Mouse (Mus musculus) thymus, postnatal 0 days (tissue): ENCODE data around the gene Tox3. TPM values are rescaled to one million over a fixed set of nuclear protein-coding genes. Genes with fewer than 3 reads are reported as not detected.

ENCODE experiments used
- DNase-seq: peaks from one replicate; pipeline ENCODE4 v3.0.0-alpha.2; 2015; ENCODE audit warnings: low spot score
- polyA plus RNA-seq: library from polyadenylated mRNA; unstranded; fragments of >200 nt; fragmentation: Nextera tagmentation; extraction: Ambion mirVana; gene quantifications from 2 replicates; pipeline ENCODE4 v1.2.1, GENCODE M21; 2015

The Tox3 gene
- polyA plus RNA-seq, 1 experiment from 2014 or later: 3.1 TPM

DNA sequence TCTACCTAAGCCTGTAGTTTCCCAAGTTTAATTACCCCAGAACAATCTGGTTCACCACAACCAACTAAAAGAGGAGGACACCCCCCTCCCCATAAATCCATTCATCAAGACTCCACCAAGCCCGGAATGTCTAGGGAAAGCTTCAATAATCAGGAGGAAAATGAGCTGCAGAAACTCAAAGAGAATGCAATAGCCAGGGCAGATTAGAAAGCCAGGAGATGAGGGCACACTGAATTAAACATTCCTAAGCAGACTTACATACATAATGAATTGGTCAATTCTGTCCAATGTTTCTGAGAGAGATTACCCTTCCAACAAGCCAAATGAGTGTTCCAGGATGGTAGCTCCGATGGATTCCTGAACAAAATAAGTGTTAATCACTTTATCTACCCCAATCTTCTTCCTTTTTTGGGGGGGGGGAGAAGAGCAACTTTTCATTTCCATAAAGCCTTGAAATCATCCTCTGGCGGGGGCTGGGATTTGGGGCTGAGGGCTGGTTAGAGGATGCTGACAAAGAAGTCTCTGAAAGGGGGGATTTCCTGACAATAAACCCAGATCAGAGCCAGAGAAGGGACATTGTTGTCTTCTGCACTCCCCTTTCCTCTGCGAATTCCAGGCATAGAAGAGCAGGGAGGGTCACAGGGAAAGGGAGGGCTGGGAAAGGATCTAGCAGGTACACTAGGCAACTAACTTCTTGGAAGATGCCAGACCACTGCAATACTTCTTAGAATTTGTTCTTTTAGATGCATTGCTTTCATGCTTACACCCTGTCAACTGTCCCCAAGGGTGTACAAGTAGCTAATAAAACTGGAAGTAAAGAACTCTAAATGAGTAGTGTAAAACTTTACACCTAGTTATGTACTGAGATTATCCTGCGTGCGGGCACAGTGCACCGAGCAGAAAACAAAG lies 17.5 kb downstream of the Tox3 start:
- DNase-seq: no peak

DNA sequence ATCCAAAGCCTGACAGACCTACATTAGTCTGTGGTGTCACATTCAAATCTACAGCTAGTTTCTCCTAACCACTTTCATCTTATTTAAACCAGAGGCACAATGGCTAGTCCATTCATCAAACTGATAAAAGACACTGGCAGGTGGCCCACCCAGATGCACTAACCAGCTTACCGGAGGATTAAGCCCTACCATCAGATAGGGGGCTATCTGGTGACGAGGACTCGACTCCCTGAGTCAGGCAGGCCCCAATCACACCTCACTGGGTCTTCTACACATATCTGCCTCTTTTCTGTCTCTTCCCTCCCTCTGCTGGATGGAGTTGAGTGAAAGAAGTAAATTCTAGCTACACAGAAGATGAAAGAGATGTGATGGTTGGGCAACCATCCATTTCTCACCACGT lies 24.3 kb downstream of the Tox3 start:
- no peak for DNase-seq

GRCm38 (mm10) chr8:90322701-90323439 lies 25.3 kb downstream of the Tox3 start:
- no peak for DNase-seq

DNA sequence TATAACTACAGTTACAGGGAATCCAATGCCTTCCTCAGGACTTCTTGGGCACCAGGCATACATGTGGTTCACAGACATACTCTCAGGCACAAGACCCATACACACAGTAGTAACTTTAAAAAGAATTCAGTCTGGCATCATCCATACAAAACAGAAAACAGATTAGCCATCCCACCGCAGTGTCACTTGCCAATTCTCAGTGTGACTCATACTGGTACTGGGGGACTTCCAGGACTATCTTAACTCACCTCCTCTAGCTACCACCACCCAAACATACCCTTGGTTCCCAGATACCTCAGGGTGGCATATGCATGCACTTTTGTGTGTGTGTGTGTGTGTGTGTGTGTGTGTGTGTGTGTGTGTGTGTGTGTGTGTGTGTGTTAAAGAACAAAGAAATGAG lies 26.9 kb downstream of the Tox3 start:
- DNase-seq: no peak

DNA sequence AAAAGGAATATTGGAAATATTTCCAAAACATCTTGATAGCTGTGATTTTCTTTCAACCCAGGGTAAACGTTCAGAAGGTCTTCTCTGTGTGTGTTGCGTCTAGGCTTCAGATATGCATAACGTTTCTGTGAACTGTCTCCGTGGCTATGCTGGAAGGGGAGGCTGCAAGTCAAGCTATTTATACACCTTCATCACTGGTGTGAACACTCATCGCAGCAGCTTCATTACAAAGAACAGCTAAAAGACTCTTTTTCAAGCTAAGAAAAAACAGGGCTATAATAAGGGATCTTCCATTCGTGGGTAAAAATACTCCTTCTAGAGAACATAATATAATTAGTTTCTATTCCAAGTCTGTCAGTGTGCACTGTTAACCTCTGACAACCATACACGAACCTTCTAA lies 33.8 kb downstream of the Tox3 start:
- DNase-seq: no peak

- no peak for DNase-seq
Observed at GRCm38 (mm10) chr8:90302951-90303350, 45.2 kb downstream of the Tox3 start.

DNA sequence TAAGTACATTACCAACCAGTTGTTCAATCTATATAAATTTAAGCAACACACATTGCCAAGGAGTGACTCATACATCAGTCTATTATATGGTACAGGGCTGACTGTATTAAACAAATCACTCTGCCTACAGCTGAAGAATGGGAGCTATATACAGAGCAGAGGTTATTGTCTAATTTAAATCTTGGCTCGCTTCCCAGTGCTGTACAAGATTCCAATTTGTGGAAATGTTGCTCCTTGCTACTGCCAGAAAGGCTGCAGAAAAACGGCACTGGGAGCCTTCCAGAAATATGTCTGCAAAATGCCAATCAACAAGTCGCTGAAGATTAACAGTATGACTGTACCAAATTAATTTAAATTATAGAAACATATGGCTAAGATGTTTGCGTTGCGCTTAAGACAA lies 45.9 kb downstream of the Tox3 start:
- DNase-seq: no peak

- DNase-seq: no peak
Observed at GRCm38 (mm10) chr8:90301543-90301942, 46.6 kb downstream of the Tox3 start.

DNA sequence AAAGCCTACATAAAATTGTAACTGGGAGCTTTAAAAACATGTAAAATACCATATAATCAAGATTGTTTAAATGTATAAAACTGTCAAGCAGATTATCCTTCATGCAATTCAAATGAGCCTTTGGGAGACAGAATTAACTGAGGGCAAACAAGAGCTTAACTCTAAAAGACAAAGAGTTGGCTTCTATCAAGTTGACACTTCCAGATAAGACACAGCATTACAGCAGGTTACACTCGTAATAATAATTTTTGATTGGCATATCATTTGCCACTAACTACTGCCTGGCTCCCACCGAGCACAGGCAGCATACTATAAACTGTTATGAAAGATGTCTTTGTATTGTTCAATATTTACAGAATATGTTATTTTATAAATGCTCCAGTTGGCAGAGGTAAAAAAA lies 47.2 kb downstream of the Tox3 start:
- DNase-seq: no peak

GRCm38 (mm10) chr8:90294061-90294460 lies 54.1 kb downstream of the Tox3 start:
- no peak for DNase-seq

DNA sequence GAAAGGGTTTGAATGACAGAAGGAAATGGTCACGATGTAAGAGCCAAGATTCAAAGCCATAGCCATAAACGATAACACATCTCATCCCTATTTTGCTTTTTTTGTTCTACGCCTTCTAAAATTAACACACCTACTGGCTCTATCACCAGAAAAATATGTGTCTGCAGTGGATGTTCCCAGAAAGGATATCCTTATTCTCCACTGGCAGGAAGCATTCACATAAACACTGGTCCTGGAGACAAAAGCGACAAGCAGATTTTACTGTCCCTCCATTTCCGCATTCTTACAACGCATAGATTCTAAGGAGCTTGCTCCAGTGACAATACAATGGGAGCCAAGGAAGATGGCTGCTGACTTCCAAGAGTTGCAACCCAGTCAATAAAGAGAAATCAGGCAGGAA lies 57.3 kb downstream of the Tox3 start:
- DNase-seq: no peak

GRCm38 (mm10) chr8:90276722-90277121 lies 71.4 kb downstream of the Tox3 start:
- no peak for DNase-seq

- no peak for DNase-seq
Observed at GRCm38 (mm10) chr8:90273182-90273581, 75.0 kb downstream of the Tox3 start.

- DNase-seq: no peak
Observed at GRCm38 (mm10) chr8:90271920-90272319, 76.2 kb downstream of the Tox3 start.

DNA sequence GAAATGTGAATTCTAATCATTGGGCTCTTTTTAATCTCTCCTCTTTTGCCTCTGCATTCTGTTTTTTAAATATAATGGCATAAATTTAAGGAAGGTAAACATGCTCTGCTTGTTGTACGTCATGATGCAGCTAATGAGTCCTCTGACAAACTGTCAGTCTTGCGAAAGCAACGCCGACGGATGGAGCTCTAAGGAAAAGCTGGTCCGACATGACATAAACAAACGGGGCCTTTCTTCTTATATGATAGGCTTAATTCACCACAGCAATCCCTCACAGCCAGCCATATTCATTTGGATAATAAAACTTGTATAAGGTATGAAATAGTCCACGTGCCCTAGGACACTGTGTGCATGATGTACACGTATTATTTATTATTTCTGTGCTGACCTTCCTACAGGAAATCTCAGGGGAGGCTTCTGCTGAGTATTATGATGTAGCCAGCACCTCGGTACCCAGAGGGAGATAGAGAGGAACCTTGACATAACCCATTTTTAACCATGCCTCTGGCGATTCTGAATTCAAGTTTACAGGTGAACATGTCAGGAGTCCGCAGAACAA lies 80.4 kb downstream of the Tox3 start:
- no peak for DNase-seq

DNA sequence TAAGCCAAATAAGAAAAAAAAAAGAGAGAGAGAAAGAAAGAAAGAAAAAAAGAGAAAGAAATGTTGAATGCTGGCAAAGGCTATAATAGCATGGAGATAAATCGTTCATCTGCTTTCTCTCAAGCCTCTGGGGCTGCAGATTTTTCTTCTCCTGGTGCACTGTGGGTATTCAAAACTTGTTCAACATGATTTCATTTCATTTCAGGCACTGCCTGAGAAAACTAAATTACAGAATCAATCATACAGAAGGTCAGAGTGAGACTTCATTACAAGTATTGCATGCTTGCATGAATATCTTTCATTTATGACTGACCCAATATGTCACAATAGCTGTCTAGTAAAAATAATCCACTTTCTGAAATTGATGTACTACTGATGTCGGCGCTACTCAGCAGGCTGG lies 81.2 kb downstream of the Tox3 start:
- DNase-seq: no peak

DNA sequence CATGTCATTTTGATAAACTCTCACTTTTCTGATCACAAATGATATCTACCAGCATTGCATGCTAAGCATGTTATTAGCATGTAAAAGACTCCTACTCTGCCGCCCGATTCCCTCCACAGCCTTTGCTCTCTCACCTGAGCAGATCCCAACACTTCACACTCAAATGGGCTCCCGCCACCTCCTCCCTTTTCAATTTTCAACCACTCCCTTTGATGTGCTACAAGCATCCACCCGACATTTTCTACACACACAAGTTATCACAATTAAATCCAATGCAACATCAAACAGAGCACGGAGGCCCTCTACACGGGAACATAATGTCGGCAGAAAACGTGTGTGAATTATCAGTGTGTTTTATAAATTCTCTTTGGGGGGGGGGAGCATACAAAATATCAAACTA lies 81.9 kb downstream of the Tox3 start:
- no peak for DNase-seq

DNA sequence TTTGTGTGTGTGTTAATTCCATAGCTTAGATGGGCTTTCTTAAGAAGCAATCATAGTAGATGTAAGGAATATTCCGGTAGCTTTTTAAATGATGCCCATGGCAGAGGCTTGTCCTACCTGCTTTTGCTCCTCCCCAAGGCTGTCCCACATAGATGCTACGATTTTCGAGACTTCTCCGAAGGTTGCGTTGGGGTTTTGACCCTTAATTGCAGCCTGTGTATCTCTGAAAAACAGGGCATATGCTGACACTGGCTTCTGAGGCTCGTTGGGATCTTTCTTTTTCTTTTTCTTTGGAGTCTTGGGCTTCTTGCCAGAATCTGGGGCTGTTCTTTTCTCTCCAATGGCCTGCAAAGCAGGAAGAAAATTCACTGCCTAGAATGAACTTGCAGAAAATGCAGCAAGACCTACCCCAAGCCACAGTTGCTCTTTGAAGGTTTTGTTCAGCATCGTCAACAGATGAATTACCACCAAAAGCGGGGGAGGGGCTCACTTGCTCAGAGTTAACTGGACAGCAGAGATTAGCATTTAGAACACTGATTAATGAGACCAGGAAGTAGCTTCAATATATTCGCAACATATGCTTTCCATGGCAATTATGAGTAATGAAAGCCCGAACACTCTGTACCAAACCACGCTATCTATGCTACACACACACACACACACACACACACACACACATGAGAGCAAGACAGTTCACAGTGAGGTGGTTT lies 93.8 kb downstream of the Tox3 start:
- no peak for DNase-seq

DNA sequence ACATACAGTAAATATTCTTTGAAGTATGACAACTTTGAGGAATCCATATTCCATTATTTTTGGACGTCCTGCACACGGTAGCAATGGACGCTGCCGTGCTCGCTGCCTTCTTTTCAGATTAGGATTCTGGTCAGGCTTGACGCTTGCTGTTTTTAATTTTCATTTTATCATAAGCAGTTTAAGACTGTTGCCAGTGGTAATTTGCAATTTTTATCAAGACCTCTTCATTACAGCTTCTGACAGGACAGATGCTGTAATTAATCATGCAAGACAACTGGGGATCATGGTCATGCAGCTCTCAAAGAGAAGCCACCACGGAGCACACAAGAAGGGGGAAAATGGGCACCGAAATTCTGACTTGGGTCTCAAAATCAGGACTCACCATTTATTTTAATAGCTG lies 101.8 kb downstream of the Tox3 start:
- no peak for DNase-seq

GRCm38 (mm10) chr8:90245828-90246227 lies 102.3 kb downstream of the Tox3 start:
- DNase-seq: no peak

DNA sequence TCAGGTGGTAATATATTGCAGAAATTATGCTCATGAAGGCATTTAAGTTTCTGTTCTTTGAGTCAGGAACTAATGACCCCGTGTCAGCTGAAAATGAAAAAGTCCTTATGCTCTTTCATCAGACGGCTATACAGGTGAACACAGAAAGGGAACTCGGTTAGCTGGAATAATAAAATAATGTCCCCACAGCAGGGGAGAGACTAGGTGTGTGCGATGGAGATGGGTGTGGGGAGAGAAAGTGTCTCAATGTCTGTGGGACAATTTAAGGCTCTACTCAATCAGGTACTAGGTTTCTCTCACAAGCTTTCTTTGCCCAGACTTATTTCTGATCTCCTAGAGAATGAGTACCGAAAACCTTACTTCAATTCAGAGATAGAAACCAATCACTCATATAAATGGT lies 103.0 kb downstream of the Tox3 start:
- DNase-seq: no peak
